Mouse (Mus musculus) forebrain, embryonic 16.5 days (tissue): Measurements from ENCODE around the gene Scgb2b18. TPM values are rescaled to one million over a fixed set of nuclear protein-coding genes. Genes with fewer than 3 reads are reported as not detected.
"Not testable (repeated sequence)": the region's sequence is repeated elsewhere in the genome, so short reads cannot be mapped to it uniquely, and the experiment has no call there.

ENCODE experiments used
- ATAC-seq: fragments of 200-750 bp; cut with Nextera tagmentation; 2 replicates; pipeline ENCODE4 v1.8.0; 2017; ENCODE audit warnings: mild to moderate bottlenecking, moderate library complexity
- H3K27ac ChIP-seq: fragments of 300-500 bp; sonication (generic); 2 replicates; pipeline ENCODE4 v1.5.1; 2014; ENCODE audit warnings: low read length, control low read depth
- H3K27me3 ChIP-seq: fragments of 300-500 bp; sonication (generic); replicated peaks from 2 replicates; pipeline ENCODE4 v1.6.1; 2014; ENCODE audit warnings: low read length; ENCODE audit not compliant: control insufficient read depth, insufficient read depth
- H3K36me3 ChIP-seq: fragments of 300-500 bp; sonication (generic); 2 replicates; pipeline ENCODE4 v1.6.1; 2014; ENCODE audit not compliant: control insufficient read depth, insufficient read depth
- H3K4me1 ChIP-seq: fragments of 300-500 bp; sonication (generic); replicated peaks from 2 replicates; pipeline ENCODE4 v1.6.1; 2014; ENCODE audit warnings: low read length; ENCODE audit not compliant: control insufficient read depth, insufficient read depth
- H3K4me2 ChIP-seq: fragments of 300-500 bp; sonication (generic); 2 replicates; pipeline ENCODE4 v1.6.1; 2014; ENCODE audit warnings: mild to moderate bottlenecking, low read length, control low read depth
- H3K4me3 ChIP-seq: fragments of 300-500 bp; sonication (generic); replicated peaks from 2 replicates; pipeline ENCODE4 v1.5.1; 2014; ENCODE audit warnings: mild to moderate bottlenecking, low read length, control low read depth
- H3K9ac ChIP-seq: fragments of 300-500 bp; sonication (generic); replicated peaks from 2 replicates; pipeline ENCODE4 v1.6.1; 2014; ENCODE audit warnings: low read depth, low read length, control low read depth
- H3K9me3 ChIP-seq: fragments of 300-500 bp; sonication (generic); 2 replicates; pipeline ENCODE4 v1.6.1; 2016; ENCODE audit warnings: low read length; ENCODE audit not compliant: control insufficient read depth
- WGBS: fragments of 180-500 bp; shearing (Covaris S2); extraction: QIAGEN DNeasy Blood & Tissue Kit; methylation state at CpG from one replicate; pipeline ENCODE4 v1.1.7; 2014; 5-methylcytosine and 5-hydroxymethylcytosine counted together
- polyA plus RNA-seq: library from polyadenylated mRNA; unstranded; fragments of >200 nt; fragmentation: Nextera tagmentation; extraction: Ambion mirVana; gene quantifications from 2 replicates; pipeline ENCODE4 v1.2.1, GENCODE M21; 2015

Gene Scgb2b18
- polyA plus RNA-seq: not detected in 2 replicates

- not testable (repeated sequence) for H3K27me3 ChIP-seq, H3K4me3 ChIP-seq, H3K4me2 ChIP-seq, H3K4me1 ChIP-seq, H3K9me3 ChIP-seq, H3K36me3 ChIP-seq, ATAC-seq, H3K27ac ChIP-seq, H3K9ac ChIP-seq
- 84% methylated on average over 2 of the region's 2 CpGs for WGBS
Observed at GRCm38 (mm10) chr7:33173764-33174163, at the start of gene Scgb2b18. Scgb2b18 (minus strand) TSS chr7:33173864.

DNA sequence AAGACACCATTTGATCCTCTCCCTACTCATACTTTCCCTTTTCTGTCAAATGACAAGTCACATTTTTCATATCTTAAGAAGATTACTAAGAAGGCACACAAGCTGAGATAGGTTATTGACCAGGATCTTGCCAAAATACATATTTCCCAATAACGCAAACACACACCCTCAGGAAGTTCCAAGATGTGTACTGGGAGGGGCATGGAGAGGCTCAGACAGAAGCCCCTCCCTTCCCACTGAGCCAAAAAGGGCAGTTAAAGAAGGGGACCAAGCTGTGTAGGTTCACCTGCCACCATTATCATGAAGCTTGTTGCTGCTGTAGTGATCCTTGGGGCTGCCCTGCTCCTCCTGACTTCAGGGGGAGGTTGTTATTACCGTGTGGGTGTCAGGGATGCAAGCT is 11.6 kb upstream of the Scgb2b18 start, which contains the start of gene Scgb1b18:
Gene Scgb1b18, plus strand, starts transcription at position 301 of the 400 bp plus-strand sequence.
- H3K36me3 ChIP-seq, H3K9ac ChIP-seq, ATAC-seq, H3K4me3 ChIP-seq, H3K9me3 ChIP-seq, H3K4me1 ChIP-seq, H3K4me2 ChIP-seq, H3K27me3 ChIP-seq, H3K27ac ChIP-seq: not testable (repeated sequence)
- WGBS: no CpG with 5 or more reads among the region's 2 CpGs

Other genes starting within 250 kb of the Scgb2b18 start
- gene Scgb2b17, start 117.3 kb downstream of the Scgb2b18 start, polyA plus RNA-seq: not detected in 2 replicates
- gene Scgb1b17, start 110.4 kb downstream of the Scgb2b18 start, polyA plus RNA-seq: not detected in 2 replicates
- not detected in 2 replicates for gene Scgb1b18, start 11.7 kb upstream of the Scgb2b18 start, polyA plus RNA-seq
- gene Scgb2b19, start 106.5 kb upstream of the Scgb2b18 start, polyA plus RNA-seq: not detected in 2 replicates
- not detected in 2 replicates for gene Scgb1b19, start 113.4 kb upstream of the Scgb2b18 start, polyA plus RNA-seq
- gene Scgb2b20, start 192.5 kb upstream of the Scgb2b18 start, polyA plus RNA-seq: not detected in 2 replicates
- gene Scgb1b20, start 199.4 kb upstream of the Scgb2b18 start, polyA plus RNA-seq: not detected in 2 replicates